Mouse (Mus musculus): Measurements from ENCODE around the gene Tmem100.

Tmem100 gene

DNA sequence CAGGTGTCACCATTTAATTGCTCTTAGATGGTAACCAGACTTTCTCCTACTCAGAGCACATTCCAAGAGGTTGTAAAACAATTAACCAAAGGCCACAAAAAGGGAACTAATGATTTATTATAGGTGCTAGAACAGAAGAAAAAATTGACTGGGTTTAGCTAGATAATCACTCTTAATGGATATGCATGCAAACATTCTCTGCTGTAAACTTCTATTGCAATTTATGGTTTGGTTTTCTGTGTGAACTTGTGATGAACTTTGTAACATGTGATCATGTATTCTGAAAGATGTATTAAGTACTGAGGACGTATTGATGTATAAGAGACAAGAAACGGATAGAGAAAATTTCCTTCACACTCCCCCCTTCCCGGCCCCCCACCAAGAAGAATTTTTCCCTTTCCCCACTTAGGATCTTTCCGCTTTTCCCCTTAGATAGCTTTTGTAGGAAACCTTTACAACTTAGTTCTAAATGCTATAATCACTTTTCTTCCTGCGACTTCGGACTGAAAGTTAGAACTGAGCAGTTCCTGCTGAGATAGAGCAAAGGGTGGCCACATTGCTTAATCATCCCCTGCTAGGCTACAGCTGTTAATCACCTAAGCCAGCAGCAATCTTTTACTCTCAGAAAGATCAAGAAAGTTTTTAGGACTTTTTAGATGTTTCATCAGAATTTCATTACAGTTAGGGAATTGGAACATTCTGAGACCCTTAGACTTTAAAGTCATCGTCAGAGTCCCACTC lies 22.2 kb upstream of the Tmem100 start:
- in situ Hi-C loops (cut with MboI) = no loop called here

DNA sequence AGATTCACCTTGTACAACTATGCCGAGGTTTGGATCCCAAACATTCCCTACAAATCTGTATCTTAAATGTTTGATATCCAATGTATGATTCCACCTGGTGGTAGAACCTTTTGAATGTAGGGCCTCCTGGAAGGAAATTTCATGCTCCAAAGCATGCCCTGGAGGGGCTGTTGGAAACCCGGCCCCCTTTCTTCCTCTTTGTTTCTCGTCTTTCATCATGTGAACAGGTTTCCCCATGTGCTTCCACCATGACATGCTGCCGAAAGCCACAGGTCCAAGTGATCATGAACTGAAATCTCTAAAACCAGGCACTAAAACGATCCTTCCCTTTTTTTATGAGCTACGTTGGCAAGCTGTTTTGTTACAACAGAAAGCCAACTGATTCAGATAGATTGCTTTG lies 16.5 kb upstream of the Tmem100 start:
- in situ Hi-C loops (cut with MboI) = no loop called here

DNA sequence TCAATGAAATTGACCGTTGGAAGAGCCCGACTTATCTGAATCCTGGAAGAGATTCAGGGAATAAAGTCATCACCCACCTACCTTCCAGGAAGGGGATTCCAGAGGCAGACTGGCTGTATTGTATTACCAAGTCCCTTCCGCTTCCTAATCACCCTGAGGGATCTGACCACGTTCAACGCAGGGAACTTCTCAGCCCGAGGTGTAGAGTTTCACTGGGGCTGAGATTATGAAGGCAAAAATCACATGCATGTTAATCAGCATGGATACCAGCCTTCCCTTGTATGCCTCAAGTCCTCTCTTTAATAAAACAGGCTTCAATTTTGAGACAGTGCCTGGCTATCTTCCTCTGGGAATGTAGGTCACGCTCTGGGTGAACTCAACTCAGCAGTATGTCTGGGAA lies 14.9 kb upstream of the Tmem100 start:
- in situ Hi-C loops (cut with MboI) = no loop called here

DNA sequence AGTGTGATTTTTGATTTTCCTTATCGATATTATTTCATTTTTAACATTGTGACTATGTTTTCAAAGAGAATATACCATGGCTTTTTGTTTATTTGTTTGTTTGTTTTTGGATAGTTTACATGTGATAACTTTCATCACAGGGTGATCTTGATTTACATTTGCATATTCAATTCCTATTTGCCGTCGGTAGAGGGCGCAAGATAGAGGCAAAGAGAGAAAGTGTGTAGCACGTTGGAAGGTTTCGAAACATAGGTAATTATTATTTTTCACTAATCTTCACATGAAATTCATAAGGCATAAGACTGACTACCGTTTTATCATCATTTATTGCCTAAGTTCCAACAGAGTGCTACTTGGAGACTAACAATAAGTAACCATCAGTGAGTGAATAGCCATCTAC lies 11.0 kb upstream of the Tmem100 start:
- in situ Hi-C loops (cut with MboI) = no loop called here

DNA sequence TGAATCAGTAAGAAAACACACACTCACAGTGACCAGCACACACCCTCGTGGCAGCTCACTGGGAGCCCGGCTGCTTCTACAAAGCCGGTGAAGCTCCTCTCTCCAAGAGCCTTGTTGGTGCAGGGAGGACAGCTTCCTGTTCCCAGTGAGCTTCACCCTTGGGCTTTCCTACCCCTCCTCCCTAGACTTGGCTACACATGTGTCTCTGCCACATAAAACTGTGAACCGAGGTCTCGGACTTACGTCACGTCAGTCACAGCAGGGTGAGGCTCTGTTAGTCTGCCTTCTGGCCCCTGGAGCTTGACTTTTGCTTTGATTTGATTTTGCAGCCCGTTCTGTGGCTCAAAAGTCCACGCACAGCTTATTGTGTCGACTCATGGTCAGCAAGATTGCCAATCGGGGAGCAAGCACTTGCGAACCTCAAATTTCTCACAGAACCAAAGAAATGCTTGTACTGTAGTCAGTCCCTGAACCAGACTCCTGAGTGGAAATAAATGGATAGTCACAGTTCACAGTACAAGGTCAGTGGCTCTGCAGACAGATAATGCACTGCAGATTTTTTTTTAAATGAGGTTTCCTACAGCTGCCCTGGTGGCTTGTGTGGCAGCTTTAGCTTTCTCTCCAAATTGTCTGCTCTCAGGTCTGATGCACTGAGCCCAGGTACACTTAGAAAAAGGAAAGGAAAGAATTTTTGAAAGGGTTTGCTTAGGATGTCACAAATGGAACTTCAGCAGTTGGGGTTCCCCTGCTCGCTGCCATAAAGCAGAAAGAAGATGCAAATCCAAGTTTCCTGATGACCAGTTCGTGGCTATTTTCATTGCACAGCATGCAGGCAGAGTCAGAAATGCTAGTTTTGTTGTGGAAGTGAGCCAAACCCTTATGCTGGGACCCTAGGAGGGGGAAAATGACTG lies 4.0 kb upstream of the Tmem100 start:
- in situ Hi-C loops (cut with MboI) = no loop called here

DNA sequence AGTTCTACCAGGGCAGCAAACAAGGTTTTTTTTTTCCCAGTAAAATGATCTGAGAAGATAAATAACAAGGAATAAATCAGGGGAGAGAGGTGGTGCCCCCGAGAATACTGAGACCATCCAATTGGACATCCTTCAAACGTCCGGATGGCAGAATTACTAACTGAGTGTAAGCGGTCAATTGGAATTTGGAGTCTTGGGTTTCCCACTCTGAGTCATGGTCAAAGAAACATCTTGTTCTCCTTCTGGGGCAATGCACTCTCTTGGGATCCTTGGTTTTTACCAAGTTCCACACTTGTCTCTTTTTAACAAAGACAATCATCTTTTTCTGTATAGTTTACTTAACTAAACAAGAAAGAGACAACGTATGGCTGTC lies 3.4 kb upstream of the Tmem100 start:
- in situ Hi-C loops (cut with MboI) = no loop called here

DNA sequence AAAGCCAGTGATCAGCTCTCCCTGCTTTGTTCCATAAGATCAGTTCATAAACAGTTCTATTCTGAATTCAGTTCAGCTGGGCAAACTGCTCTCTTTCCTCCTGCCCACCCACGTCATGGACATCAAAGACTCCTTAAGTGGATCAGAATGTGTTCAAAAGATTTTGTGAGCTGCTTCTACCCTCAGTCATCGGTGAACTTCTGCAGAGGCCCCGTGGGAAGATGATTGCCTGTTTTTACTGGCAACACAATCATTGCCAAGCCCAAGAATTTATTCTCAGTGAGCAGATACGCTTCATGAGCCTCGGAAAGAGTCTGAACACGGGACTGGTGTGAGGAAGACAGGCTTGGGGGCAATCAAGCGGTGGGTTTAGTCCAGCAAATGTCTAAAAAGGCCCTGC lies 2.9 kb upstream of the Tmem100 start:
- in situ Hi-C loops (cut with MboI) = no loop called here

DNA sequence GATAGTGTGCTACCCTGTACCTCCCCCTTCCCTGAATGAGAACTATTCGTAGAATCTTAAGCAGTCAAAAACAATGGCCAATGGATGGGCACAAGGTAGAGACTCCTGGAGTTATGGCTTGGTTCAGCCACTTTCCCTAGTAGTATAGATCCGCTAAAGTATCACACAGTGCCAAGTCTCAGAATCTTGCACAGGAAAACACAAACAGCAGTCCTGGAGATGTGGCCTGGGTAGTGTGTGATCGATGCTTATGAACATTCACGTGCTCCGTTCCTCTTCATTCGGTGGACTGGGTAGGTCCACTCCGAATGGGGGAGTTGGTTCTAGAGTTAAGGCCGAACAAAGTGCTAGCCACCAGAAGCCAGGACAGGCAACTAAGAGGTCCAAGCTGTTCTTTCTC lies 1.4 kb upstream of the Tmem100 start:
- in situ Hi-C loops (cut with MboI) = no loop called here

DNA sequence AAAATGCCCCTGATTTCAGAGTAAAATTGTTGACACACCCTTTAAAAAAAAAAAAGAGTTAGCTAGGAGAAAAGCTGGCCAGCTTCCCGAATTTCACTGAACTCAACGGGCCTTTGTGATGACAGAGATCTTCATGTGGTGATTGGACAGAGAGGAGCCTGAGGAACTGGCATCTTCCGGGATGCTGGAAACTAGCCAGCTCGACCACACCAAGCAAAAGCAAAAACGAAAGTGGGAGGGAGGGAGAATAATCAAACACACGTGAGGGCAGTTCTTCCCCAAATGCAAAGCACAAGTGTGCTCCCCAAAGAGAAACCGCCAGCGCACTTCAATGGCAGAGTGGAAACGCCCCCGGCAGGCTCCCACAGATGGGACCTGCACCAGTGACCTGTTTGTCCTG lies 794 bp upstream of the Tmem100 start:
- in situ Hi-C loops (cut with MboI) = no loop called here

DNA sequence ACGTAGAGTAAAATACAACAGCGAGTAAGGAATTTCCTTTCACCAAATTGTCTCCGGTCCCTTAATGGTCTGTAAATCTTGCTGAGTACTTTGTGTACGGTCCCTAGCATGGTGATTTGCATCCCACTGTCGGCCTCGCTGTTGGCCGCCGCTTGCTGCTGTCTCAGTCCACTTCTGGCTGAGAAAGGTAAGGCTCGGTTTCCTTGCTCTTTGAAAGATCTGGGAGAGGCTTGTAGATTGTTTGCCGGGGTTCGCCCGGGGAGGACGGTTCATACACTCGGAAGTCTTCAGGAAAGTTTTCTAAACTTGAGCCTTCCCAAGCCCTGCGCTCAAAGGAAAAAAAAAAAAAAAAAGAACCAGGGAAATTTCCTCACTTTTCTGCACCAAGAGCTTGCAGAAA lies 409 bp downstream of the Tmem100 start:
- in situ Hi-C loops (cut with MboI) = no loop called here

DNA sequence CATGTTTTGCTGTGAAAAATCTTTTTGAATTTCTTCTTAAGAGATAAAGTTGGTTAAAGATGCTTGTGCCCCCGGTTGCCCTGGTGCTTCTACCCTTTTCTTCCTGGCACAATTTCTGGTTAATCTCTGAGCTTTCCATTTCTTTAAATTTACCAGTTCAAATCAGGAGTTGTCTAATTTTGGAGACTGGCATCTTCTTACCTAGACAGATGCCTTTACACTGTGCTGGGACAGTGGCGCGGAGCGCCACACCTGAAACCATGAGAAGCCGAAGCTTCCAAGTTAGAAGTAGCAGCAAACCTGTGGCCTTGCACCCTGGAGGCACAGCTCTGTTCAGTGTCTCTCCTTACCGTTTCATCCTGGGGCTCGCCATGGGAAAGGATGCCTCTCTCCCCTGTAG lies 928 bp downstream of the Tmem100 start:
- in situ Hi-C loops (cut with MboI) = no loop called here

DNA sequence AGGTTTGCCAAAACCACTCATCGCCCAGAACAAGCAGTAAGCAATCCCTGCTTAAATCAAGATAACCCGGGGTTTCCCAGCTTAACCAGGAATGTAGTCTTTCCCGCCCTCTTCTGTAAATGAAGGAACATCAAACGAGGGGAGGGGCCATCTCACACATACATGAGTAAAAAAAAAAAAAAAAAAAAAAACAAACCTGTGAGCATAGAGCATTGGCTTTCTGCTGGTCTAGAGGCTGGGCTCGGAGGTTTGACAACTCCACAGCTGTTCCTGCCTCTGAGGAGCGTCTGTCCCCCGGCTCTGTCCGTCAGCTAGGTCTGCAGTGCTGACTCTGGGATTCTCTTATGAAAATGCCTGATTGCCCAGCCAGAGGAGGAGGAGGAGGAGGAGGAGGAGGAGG lies 2.7 kb downstream of the Tmem100 start:
- in situ Hi-C loops (cut with MboI) = no loop called here

DNA sequence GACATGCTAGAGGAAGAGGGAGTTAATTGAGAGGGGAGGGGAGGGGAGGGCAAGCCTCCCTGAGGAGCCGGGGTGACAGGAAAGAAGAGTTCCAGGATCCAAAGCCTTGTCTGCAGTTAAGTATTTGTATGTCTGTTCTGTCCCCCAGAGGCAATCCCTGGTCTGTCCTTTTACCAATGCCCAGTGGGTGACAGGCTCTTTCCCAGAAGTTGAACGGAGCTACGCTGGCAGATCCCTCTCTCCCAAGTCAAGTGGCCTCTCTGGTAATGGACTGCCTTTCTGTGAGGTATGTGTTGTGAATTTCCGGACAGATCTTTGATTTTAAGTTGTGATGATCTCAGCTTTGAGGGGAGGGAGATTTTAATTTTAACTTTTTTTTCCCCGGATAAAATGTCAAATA lies 3.3 kb downstream of the Tmem100 start:
- in situ Hi-C loops (cut with MboI) = no loop called here

DNA sequence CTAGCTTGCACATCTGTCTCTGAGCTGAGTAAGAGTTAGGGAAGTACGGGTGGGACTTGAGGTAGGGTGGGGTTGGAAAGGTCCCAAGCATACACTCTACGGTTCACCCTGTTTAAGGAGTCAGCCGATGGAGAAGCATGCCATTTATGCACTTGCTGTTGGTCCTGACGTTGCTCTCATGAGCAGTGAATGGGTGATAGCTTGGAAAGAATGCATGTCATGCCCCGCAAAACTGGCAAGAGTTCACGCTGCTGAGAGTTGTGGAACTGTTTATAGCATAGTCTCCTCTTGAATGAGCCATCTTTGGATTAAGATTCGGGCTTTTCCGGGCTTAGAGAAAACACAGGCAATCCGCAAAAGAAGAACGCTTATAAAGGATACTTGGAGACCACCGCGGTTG lies 4.5 kb downstream of the Tmem100 start:
- in situ Hi-C loops (cut with MboI) = no loop called here

DNA sequence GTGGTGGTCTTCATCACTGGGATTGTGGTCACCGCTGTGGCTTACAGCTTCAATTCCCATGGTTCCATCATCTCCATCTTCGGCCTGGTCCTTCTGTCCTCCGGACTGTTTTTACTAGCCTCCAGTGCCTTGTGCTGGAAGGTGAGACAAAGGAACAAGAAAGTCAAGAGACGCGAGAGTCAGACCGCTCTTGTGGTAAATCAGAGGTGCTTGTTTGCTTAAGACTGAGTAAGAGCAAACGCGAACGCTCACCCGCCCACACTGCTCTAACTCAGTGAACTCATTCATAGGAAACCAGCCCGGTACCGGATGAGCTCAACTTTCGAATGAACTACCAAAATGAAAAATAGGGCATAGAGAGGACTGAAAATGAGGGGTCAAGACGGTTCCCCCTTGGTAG lies 5.4 kb downstream of the Tmem100 start:
- in situ Hi-C loops (cut with MboI) = no loop called here

DNA sequence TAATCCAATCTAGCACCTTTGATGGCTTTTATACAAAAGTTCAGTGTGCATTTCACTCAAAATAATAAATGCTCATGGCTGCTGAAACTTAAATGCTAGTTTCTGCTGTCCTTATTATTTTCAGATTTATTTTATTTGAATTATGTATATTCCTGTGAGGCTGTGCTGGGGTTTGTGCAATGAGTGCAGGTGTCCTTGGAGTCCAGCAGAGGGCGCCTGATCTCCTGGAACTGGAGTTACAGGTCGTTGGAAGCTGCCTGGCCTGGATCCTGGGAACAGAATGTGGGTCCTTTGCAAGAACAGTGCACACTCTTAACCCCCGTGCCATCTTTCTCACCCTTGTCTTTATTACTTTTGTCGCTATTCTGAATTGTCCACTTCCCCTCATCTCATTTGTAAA lies 6.3 kb downstream of the Tmem100 start:
- in situ Hi-C loops (cut with MboI) = no loop called here

DNA sequence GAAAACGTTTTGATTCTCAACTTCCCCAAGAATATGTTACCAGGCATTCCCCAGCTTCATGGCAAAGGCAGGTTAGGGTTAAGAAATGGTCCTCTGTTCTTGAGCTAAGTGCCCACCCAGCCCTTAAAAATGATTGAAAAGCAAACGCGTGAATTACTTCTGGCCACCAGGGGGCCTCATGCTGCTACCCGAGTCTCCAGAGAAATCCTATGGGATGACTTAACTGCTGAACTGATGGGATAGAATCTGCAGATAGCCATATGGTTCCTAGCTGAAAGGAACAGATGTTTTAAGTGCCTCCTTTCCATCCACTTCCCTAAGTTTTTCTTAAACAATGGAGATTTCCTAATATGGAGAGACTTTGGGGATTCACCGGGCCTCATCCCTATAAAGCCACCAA lies 7.9 kb downstream of the Tmem100 start:
- in situ Hi-C loops (cut with MboI) = no loop called here

DNA sequence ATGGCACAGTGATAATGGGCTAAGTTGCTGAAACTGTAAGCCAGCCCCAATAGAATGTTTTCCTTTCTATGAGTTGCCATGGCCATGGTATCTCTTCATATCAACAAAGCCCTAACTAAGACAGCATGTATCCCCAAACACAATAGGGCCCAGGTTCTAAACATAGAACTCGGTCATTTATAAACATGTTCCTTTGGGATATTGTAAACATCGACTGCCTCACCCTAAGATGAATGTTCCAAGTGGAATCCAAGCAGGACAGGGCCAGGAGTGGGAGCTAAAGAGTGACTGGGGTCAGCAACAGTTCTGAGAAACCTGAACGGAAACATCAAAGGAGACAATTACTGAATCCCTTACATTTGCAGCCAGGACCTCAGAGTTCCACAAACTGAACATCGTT lies 14.3 kb downstream of the Tmem100 start:
- in situ Hi-C loops (cut with MboI) = no loop called here

DNA sequence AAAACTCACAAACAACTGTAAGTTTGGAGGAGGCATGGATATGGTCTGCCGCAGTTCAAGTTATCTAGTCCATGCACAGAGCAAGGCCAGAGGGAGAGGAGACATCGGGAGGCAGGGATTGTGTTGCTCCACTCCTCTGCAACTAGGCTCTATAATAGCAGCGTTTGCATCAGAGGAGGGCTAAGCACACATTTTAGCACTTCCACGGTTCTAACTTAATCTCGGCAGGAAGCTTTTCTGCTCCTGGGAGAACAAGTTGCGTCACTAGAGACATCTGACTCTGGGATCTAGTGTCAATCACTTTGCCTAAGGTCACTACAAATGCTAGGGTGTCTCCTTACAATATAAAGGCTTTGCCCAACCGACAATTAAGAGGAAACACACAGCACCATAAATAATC lies 16.1 kb downstream of the Tmem100 start:
- in situ Hi-C loops (cut with MboI) = no loop called here

DNA sequence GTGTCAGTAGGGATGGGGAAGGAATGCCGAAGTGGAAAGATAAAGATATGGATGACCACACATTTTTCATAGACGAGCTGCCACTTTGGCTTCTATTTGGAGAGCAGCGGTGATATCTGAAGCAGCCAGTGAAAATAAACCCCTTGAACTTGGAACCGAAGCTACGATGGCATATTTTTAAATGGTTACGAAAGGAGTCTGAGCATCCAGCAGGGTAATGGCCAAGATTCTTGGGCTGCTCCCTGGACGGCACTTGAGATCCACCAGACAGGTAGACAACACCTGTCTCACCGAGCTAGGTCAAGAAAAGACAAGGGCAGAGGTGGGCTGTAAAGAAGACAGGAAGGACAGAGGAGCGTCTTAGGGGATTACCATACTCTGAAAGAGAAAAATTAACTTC lies 17.1 kb downstream of the Tmem100 start:
- in situ Hi-C loops (cut with MboI) = no loop called here

DNA sequence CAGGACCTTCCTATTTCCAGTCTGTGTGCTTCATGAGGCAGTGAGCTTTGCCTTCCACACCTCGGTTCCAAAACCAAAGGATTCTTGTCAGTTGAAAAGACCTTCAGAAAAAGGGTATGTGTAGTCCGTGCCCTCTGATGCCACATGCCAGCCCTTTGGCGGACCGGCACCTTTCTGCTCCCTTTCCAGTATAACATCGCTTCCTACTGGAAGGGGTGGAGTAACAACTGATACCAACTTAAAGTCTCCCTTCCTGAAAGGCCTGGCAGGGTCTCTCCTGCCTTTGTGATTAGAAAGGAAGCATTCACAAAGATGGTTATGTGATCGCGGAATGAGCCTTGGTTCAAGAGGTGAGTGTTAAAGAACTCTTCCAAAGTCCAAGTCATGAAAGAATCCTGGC lies 19.9 kb downstream of the Tmem100 start:
- in situ Hi-C loops (cut with MboI) = no loop called here

DNA sequence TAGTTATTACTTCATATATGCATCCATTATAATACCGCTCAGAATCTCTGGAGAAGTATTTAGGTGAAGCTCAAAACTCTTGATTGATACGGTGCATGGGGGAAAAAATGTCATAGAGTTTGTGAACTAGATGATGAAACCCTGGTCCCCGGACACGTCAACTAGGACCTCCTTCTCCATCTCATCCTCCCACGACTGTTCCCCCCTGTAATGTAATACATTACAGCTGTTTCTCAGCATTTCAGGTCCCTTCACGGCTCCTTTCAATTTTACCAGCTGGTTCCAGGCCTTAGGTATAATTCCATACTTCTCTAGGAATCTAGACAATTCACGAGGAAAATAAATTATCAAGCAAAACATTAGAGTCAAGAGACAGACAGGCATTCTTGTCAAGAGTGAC lies 22.6 kb downstream of the Tmem100 start:
- in situ Hi-C loops (cut with MboI) = no loop called here

DNA sequence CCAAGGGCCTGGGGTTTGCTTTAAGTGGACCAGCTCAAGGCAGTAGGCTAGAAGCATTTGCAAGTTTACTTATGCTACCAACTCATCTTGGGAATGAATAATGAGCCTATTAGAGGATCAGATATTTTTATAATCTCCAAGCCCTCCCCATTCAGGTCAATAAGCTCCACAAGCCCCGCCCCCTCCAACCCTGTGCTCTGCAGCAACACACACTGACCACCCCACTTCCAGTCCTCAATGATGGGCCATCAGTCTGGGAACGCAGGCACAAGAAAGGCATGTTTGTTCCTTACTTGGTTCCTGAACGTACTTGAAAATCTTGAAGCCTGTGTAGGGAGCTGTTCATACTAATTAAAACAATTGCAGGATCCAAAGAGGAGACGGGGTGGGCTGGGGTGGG lies 23.7 kb downstream of the Tmem100 start:
- in situ Hi-C loops (cut with MboI) = no loop called here

DNA sequence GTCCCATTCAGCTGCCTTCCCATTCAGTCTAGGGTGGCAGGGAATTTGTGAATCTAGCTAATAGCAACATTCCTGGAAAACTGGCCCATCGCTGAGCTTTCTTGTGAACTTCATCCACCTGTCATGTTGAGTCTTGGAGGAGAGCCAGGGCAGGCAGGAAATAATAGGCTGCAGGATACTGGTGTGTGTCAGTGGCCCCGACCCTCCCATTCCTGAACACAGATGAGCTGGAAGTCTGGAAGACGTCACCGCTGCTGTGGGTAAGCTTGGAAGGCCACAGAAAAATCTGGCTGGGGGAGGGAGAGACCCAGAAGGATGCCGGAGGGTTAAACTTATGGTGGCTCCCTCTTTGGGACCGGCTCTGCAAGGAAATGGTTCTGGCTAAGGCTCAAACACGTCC lies 24.3 kb downstream of the Tmem100 start:
- in situ Hi-C loops (cut with MboI) = no loop called here

All from mature B cell (primary cell).